Mouse (Mus musculus): ENCODE data around the gene Zc3h14.

The Zc3h14 gene

DNA sequence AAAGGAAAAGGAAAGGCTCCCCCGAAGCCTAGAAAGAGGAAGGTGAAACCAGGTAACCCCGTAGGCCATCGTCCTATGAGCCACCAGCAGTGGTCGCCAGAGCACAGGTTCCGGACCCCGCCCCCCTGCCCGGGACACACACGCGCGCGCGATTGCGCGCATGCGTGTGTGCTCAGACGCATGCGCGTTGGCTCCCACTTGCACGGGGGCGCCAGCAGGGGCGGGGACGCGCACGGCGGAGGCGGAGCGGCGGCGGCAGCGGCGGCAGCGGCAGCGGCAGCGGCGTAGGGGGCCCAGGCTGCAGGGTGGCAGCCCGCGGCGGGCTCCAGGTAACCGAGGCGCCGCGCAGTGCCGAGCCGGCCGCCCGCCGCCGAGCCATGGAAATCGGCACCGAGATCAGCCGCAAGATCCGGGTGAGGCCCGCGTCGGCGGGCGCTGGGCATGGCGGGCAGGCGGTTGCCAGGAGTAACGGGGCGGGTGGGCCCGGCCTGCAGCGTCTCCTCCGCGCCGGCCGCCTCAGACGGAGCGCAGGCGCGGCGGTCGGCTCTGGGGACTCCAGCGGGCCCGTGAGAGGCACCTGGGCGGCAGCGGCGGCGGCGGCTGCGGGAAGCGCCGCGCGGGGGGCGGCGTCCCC lies at the start of gene Zc3h14:
Zc3h14 (plus strand) TSS at position 219 of the 634 bp plus-strand sequence.
- DNase-seq (ENCODE audit: inconsistent age in 2 of 2, low spot score in 1 of 2), result peak; percentile 94 to 97

DNA sequence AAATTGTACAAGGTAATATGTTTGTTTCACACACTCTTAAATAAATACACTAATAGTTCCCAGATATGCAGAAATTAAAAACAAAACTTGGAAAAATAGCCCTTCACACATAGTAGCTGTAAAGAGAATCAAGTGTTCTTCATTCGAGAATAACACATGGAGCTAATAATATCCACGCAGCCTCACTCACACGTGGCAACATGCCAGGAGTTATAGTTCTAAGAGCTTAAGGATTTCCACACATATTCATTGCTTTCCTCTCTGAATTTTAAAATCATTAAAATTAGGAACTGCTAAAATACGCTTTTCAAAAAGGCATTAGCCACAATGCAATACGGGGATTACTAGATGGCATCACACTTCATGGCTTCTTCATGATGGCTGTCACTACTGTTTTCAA lies 49.6 kb upstream of the Zc3h14 start:
- DNase-seq (ENCODE audit: inconsistent age in 2 of 2, low spot score in 1 of 2), result no peak

DNA sequence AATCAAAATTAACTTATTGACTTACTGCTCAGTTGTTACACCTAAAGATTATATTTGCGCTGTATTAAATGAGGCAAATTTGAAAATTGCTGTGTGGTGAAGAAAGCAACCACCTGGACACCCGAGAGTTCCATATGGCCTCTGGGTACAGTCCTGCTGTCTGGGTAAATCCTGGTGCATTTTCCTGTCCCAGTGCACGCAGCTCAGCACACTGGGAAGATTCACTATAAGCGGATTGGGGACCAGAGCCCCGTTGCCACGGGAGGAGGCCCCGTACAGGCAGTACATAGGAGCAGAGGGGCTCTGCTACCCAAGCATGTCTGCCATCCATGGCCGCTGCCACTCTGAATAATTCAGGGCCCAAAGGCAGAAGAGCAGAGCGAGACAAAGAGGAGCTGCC lies 45.2 kb upstream of the Zc3h14 start:
- no peak for DNase-seq (ENCODE audit: inconsistent age in 2 of 2, low spot score in 1 of 2)

DNA sequence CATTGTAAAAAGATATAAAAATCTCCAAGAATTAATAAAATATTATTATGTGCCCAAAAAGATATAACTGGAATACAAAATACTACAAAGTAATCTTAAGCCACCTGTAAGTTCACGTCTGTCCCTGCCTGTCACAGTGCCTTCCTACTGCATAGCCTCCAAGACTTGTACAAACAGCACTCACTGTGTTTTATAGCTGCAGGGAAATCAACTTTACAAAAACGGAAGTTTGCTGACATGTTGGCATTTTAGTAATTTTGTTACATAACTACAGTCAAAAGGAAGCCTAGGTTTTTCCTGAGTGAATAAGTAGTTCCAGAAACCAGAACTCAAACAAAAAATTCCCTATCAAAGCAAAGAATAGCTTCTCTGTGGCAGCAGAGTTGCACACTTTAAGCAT lies 43.2 kb upstream of the Zc3h14 start:
- DNase-seq (ENCODE audit: inconsistent age in 2 of 2, low spot score in 1 of 2), result no peak

DNA sequence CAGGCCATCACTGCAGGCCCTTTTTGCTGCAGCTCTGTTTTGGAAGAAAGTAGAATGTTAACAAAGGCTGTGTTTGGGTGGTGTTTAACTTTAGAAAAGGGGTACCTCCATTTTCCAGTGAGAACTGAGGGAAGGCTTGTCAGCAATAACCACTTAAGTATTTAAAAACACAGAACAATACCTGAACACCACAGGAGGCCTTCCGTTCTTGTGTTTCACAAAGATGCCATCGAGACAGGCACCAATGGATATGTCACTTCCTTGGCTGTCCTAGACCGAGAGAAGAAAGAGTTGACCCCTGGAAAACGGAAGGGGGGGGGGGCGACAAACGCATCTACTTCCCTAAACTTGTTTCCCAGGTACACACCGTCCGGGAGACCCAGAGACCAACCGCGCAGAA lies 42.8 kb upstream of the Zc3h14 start:
- no peak for DNase-seq (ENCODE audit: inconsistent age in 2 of 2, low spot score in 1 of 2)

DNA sequence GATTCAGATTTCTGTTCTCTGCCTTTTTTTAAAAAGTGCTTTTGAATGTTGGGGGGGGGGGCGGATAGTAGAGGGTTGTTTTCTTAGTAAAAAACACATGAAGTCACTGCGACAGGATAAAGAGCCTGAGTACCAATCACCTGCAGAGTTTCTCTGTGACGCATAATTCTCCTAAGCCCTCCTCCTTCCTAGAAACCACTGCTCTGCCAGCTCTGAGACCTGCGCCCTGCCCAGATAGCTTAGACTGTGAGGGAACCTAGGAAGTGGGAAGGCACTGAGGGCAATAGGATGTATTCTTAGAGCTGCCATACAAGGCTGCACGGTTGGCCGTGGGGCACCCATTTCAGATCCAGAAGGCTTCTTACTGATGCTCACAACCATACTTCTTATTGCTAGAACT lies 33.9 kb upstream of the Zc3h14 start:
- DNase-seq (ENCODE audit: inconsistent age in 2 of 2, low spot score in 1 of 2), result no peak

DNA sequence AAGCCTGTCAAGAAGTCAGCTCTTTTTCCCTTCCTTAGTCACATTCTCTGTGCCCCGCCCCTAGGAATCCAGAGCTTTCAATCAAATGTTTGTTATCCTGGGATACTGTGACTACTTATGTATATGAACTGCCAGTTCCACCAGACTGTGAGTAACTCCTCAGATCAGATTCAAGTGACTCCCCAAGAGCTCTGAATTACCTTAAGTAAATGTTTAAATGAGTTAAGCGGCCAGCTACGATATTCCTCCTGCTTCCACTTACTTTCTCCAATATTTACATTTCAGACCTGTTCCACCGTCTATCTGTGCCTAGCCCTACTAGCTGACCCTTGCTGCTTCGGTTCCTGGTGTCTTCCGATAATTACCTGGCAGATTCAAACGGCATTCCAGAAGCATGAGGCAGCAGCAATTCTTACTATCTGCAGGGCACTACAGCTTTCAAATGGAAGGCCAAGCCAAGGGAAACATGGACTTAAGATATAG lies 33.1 kb upstream of the Zc3h14 start:
- no peak for DNase-seq (ENCODE audit: inconsistent age in 2 of 2, low spot score in 1 of 2)

DNA sequence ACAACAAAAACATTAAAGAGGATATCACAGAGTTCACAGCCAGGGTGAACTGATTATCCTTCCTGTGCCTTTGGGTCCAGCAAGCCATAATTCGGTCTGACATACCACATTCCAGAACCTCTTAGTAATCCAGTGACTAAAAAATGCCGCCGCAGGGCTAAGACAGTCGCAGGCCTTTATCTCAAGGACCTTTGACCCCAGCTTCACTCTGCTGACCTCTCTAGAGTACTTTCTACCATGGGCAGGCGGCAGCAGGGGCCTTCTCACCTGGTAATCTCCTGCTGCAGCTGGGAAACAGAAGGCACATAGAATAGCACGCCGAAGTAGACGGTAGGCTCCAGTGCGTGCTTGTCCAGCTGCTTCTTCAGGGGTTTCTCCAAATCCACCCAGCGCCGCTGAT lies 32.0 kb upstream of the Zc3h14 start:
- DNase-seq (ENCODE audit: inconsistent age in 2 of 2, low spot score in 1 of 2), result peak; percentile 74 to 87

DNA sequence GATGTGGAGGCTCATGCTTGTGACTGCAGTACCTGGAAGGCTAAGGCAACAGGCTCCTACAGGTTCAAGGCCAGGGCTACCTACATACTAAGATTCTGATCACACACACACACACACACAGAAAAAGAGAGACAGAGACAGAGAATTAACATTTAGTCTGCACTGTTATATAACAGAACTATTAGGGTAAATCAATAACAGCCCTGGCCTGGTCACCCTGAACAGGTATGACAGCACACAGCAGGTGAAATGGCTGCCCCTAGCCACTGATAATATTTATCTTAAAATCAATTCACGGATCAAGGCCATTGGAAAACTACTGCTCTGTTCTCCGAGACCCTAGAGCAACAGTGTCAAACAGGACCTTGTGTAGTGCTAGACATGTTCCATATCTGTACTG lies 30.6 kb upstream of the Zc3h14 start:
- no peak for DNase-seq (ENCODE audit: inconsistent age in 2 of 2, low spot score in 1 of 2)

DNA sequence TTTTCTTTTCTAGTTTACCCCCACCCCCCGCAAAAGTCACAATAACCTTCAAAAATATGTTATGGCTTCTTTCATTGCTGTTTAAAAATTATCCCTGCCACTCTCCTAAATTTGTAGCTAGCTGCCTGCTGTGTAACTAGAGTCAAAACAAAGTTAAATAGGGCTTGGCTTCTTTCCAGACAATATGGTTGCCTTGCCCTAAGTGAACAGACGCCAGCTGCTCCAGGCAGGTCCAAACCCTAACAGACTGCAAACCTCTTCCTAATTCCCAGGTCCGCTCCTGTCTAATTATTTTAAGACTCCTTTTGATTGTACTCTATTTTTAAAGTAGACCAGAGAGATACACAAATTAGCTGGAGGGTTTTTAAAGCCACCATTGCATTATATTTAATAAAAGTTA lies 26.1 kb upstream of the Zc3h14 start:
- DNase-seq (ENCODE audit: inconsistent age in 2 of 2, low spot score in 1 of 2), result no peak

DNA sequence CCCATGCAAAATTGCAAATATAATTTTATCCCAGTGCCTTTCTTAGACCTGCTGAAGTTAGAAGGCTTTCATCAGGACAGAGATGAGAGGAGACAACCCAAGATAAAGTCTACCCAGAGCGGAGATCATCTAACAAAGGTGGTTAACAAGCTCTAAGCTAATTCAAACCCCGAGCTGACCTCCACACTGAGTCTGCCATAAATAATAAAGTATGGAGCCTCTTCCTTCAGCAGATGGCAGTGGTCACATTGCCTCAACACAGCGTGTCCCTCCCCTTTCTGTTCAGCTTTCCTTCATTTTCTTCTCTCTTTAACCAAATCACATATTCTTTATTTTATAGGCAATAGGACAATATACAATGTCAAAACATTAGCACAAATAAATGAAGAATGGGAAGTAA lies 25.7 kb upstream of the Zc3h14 start:
- no peak for DNase-seq (ENCODE audit: inconsistent age in 2 of 2, low spot score in 1 of 2)

DNA sequence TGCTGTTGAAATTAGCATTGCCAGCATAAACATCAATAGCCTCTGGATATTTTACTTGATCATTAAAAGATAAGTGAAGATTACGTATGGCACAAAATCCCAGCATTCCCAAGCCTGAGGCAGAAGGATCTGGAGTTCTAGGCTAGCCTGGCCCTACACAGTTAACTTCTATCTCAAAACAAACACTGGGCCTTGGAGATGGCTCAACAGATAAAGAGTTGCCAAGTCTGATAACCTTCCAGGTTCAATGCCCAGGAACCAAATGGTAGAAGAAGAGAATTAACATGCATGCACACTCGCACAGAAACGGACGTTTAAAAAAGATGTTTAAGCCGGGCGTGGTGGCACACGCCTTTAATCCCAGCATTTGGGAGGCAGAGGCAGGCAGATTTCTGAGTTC lies 22.5 kb upstream of the Zc3h14 start:
- DNase-seq (ENCODE audit: inconsistent age in 2 of 2, low spot score in 1 of 2), result no peak

DNA sequence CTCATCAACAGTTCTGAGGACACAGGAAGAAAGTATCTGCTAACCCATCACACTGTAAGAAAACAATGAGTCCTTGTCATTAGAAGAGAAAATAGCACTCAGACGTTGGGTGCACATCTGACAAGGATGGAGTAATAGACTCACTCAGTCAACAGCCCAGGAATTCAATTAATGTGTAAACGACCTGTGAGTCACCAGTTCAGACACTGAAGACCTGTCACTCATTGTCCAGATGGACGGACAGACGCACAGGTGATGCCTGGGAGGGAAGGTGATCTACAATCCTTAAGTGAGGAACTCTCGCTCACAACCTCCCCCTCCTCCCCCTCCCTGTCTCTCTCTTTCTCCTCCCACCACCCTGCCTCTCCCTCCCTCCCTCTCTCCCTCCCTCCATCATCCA lies 21.8 kb upstream of the Zc3h14 start:
- no peak for DNase-seq (ENCODE audit: inconsistent age in 2 of 2, low spot score in 1 of 2)

DNA sequence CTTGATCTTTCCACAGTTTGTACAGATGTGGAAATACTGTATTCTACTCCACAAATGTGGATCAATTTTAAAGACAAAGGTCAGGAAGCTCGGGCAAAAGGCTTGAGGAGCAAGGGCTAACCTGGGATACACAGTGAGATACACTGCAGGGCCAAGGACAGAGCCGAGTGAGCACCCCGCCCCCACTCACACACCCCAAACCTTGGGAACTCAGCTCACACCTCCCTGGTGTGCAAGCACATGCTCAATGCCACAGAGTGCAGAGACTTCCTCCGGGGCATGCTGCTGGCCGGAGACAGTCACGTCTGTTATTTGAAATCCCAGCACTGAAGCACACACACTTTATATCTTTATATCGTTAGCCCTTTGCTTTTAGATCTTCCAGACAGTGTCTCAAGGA lies 20.7 kb upstream of the Zc3h14 start:
- DNase-seq (ENCODE audit: inconsistent age in 2 of 2, low spot score in 1 of 2), result no peak

DNA sequence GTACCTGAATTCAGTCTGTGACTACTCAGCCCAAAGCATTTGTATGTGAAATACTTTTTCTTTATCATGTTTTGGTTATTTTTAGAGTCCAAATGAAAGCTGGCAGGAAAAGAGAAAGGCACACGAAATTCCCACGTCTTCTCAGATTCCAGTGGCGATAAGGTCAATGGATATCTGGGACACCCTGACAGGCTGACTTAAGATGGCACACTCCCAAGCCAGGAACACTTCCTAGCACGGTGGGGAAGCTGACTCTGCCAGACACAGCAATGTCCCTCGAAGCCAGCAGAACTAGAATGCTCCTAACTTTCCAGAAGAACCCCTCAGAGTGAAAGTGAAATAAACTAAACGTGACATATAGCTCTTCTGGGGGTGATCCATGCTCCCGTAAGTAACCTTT lies 19.6 kb upstream of the Zc3h14 start:
- no peak for DNase-seq (ENCODE audit: inconsistent age in 2 of 2, low spot score in 1 of 2)

DNA sequence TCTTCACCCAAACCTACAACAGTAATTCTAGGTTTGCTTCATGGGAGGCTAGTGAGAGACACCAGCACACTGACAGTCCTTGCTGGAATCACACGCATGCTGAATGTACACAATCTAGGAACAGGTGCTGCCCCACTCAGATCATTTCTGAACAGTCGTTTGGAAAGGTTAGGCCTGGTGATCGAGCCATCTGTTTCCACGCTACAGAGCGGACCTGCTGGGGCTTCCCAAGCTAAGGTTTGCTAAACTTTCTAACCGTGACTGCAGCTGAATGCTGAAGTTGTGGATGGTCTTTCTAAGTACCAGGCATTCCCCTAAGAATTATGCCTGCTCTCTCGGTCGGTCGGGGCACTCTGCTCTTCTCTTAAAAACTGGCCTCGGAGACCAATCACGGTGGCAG lies 16.1 kb upstream of the Zc3h14 start:
- no peak for DNase-seq (ENCODE audit: inconsistent age in 2 of 2, low spot score in 1 of 2)

DNA sequence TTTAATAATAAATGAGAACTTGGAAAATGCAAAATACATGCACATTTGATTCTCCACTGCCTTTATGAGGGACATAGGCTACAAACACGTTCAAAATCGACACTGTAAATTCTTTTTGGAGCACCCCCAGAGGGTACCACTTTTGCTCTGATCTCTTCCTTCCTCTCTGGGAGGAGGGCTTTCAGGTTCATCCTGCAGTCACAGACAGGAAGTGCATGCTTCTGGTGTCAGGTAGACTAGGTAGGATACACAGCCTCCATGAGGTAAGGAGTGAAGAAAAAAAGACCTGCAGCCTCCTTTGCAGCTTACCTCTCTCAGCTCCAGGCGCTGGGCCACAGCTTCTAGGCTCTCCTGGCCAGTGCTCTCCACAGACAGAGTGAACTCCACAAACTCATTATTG lies 13.6 kb upstream of the Zc3h14 start:
- DNase-seq (ENCODE audit: inconsistent age in 2 of 2, low spot score in 1 of 2), result no peak

DNA sequence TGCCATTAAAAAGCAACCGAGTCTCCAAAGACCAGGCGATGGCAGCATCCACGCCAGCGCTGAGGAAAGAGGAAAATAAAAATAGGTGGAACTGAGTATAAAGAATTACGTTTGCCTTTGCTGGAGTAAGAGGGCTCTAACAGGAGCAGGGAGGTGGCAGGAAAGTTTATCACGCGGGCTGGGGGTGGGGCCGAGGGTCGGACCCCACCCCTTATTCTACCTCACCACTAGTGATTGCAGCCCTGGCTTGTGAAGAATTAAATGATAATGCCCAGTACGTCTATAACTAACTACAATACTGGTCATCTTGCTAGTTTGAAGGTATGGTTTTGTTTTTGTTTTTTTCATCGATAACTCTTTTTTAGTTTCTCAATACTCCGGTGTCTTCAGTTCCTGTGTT lies 13.0 kb upstream of the Zc3h14 start:
- DNase-seq (ENCODE audit: inconsistent age in 2 of 2, low spot score in 1 of 2), result peak in 1 of 2 experiments; percentile 35

DNA sequence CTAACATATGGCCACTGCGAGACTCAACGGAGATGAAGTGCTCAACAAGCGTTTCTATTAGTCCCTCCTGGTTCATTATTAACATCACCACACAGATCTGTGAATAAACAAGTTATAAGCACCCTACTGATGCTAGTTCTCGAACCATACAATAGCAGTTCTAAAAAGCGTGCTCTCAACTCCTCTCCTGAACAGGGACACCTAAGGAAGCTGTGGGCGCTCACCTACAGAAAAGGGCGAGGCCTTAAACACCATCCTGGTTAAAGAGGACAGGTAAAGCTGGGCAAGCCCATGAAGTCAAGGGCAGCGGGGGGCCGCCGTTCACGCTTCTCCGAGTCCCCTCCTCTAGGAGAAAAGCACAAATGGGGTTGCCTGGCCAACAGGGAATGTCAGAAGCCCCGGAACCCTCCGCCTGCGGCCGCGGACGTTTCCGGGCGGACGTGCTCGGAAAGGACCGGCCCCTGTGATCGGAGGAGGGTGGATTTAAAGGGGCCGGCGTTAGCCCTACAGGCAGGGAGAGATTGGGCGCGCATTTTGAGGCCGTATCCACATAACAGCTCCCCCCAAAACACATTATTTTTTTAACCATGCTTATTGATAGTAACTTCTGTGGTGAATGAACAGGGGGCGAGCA lies 12.4 kb upstream of the Zc3h14 start:
- peak; percentile 87 to 96 for DNase-seq (ENCODE audit: inconsistent age in 2 of 2, low spot score in 1 of 2)

DNA sequence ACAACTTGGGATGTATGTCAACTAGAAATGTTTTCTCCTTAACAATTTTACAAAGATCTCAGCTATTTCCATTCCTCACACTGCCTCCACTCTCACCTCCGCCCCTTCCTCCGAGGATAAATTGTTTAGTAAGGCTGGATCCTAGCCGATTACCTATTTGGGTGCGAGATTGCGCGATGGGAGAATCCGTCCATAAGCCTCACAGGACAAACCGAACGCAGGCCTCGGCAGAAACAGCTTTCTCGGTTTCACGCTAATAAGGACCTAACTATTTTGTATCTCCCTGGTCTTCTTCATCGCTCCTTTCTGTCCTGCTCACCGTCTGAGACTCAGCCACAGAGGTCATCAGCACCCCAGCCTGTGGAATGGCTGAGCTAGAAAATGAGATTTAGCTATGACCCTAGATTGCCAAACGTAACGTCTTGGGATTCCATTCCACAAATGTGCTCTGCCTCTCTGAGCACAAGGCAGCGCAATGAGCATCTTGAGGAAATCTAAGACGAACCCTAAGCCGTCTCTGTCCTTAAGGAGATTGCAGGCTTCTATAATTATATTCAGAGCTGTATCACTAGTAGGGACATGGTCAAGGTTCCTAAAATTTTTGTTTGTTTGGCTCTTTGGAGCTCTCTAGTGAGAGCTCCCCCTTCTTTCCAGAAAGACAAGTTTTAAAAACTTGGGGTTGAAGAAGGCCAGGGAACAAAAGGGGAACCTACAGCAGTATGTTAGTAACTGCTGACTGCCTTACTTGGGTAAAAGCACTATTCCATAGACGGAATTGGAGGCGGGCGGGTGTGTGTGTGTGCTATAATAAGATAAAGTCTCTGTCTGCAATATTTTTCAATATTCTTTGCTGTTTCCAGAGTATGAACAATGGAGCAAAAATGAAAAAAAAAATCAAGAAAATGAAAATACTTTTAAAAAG lies 11.6 kb upstream of the Zc3h14 start:
- DNase-seq (ENCODE audit: inconsistent age in 2 of 2, low spot score in 1 of 2), result no peak

DNA sequence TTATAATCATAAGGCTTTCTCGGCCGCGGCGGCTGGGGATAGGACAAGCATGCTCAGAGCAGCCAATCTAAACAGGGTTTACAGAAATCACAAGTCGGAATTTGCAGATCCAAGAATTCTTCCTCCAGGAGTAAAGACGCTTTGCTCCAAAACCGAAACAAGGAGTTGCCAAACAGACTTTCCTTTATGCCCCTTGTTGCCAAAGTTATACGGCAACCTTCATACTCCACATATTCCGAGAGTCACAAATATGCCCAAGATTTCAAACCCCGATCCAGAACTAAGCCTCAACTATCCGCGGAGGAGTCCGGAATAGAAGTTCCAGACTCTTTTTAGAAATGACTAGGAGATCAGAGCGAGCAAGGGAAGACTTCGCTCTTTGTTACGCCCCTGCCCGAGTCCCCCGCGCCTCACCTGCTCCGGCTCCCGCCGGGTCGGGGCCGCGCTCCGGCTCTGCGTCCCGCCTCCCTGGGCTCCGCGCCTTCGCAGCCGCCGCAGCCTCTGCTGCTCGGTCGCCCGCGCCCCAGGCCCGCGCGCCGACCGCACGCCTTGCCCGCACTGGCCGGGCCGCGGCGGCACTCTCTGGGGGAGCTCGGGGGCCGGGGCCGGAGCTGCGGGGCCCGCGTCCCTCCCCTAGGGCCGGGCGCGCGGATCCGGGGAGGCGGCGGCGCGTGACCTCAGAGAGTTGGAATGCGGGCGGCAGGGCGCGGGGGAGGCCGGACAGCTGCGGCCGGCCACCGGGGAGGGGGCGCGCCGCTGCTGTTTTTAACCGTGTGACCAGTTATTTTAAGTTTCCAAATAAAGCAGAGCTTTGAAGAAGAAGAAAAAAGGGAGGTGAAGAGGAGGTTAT lies 9.6 kb upstream of the Zc3h14 start, which contains the start of gene Ptpn21:
Ptpn21 (minus strand) TSS at position 455 of the 850 bp plus-strand sequence.
- peak; percentile 82 to 90 for DNase-seq (ENCODE audit: inconsistent age in 2 of 2, low spot score in 1 of 2)
